Mouse (Mus musculus) left cerebral cortex, postnatal 36 days (tissue): ENCODE data around the gene Sprn. TPM values are rescaled to one million over a fixed set of nuclear protein-coding genes. Genes with fewer than 3 reads are reported as not detected.

Source experiments
- DNase-seq, 2 experiments: peaks; one replicate each; pipeline ENCODE4 v3.0.0; 2021 to 2022; ENCODE audit warnings: low spot score in 2 of 2, mixed read lengths in 1 of 2
- intact Hi-C: fragments of 180-260 bp; cut with DNase I; formaldehyde crosslinking; loops from one replicate; pipeline ENCODE4 v1.15.1; 2025
- total RNA-seq, 2 experiments: library from RNA; stranded (reverse); gene quantifications; 2 replicates each; pipeline ENCODE4 v1.2.3; 2021

Gene Sprn
- total RNA-seq, result 100 to 1,000 TPM; 141 to 186 TPM

DNA sequence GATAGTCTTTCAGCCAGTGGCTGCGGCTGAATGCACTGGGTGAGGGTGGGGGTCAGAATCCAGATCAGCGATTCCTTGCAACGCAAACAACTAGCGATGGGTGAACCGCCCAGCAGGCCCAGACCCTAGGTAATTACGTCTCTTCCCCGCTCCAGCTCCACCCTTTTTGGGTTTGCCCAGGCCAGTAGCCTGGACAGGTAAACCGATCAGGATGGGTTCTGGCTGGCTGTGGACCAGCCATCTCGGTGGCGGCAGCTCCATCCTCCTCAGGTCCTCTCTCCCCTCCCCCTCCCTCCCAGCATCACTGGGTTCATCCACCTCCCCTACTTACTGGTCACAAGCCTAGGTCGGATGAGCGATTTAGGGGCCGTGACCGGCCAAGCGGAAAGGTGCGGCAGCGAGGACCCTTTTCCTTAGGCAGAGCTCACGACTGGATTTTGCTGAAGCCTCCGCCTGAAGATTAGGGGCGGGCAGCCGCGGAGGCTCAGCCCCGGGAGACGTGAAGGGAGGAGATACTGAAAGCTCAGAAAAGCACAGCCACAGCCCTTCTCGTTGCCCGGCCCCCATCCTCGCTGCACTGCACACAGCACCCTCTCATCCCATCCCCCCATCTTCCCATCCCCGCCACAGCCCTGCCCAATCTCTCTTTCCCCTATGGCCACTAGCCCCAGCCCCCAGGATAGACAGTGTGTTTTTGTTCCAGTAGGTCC lies at the start of gene Sprn:
TSS of gene Sprn (minus strand) at position 660 of the 710 bp plus-strand sequence.
- peak; percentile 80 to 84 for DNase-seq
- intact Hi-C loops, result loop anchor here (10.0 kb wide), 1 partner anchor 580 kb away; no protein-coding TSS in a partner anchor

GRCm38 (mm10) chr7:140201090-140201489 lies 46.4 kb upstream of the Sprn start:
- DNase-seq, result no peak
- intact Hi-C loops, result no loop called here

DNA sequence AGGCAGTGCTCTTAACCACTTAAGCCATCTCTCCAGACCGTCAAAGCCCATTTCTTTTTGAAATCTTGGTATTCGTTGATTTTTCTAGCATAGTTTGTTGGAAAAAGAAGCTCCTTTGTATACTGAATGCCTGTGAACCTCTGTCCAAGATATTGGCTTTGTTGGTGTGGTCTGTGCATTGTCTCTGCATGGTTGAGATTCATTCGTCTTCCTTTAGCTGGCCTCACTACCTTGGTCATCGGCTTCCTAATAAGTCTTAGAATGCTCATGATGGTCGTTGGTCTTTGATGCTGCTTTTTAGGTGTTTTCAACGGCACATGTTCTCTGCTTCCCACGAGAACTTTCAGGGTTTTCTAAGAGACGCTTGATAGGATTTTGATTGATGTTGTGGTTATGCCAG lies 41.3 kb upstream of the Sprn start:
- no peak for DNase-seq
- intact Hi-C loops, result loop anchor here (10.0 kb wide), 1 partner anchor 279 kb away; no protein-coding TSS in a partner anchor

DNA sequence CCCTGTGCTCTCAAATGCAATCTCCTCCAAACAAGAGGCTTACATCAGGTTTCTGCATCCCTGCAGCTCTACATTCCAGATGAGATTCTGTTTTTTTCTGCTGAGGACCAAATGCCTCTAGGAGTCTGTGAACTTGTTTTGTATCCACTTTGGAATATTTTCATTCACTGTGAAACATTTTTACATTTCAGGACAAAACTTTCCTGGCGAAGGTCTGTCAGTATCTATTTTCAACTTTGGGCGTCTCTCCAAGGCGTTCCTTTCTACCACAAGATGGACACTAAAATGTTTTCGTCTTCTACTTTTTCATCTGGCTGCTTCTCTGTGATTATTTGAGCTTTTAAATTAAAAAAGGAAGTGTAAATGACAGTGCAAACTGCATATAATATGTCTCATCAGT lies 39.4 kb upstream of the Sprn start:
- no peak for DNase-seq
- intact Hi-C loops, result loop anchor here (10.0 kb wide), 1 partner anchor 281 kb away; no protein-coding TSS in a partner anchor

GRCm38 (mm10) chr7:140192851-140193250 lies 38.2 kb upstream of the Sprn start:
- intact Hi-C loops, result loop anchor here (10.0 kb wide), 1 partner anchor 282 kb away; no protein-coding TSS in a partner anchor
- DNase-seq, result no peak

- intact Hi-C loops, result loop anchor here (10.0 kb wide), 1 partner anchor 282 kb away; no protein-coding TSS in a partner anchor
- DNase-seq, result no peak
These were observed 37.8 kb upstream of the Sprn start for GRCm38 (mm10) chr7:140192445-140192844.

- intact Hi-C loops, result loop anchor here (10.0 kb wide), 1 partner anchor 284 kb away; no protein-coding TSS in a partner anchor
- DNase-seq, result no peak
These were observed 35.8 kb upstream of the Sprn start for GRCm38 (mm10) chr7:140190435-140190834.

DNA sequence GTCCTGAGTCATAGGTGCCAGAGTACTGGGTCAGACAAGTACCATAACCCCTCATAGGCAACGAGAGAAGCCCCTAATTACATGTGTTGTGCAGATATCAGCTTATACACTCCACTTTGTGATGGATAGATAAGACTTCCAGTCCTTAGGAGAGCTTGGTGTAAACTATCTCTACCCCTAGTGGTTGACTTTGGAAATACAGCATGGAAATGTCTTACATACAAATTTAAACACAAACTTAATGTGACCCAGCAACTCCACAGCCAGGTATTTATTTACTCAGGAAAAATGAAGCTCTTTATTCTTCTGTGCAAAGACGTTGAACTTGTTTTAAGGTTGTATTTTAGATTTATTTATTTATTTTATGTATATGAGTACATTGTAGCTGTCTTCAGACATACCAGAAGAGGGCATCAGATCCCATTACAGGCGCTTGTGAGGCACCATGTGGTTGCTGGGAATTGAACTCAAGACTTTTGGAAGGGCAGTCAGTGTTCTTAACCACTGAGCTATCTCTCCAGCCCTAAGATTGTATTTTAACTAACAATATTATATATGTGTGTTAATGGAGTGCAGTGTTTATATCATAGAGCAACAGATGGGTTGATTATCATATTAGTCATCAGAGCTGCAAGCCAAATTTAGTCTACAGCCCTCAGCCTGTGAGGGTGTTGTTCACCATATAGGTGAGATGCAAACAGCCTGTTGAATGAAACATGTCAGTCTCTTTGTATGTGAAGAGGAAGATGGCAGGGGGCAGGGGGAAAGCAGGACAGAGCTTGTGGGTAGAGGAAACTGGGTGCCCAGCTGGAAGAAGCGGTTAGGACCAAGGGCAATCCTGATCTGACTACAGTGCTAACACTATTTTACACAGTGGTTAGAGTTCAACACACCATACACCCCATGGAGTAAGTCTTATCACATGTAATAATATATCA lies 34.0 kb upstream of the Sprn start:
- peak; percentile 9 to 18 for DNase-seq
- intact Hi-C loops, result no loop called here

DNA sequence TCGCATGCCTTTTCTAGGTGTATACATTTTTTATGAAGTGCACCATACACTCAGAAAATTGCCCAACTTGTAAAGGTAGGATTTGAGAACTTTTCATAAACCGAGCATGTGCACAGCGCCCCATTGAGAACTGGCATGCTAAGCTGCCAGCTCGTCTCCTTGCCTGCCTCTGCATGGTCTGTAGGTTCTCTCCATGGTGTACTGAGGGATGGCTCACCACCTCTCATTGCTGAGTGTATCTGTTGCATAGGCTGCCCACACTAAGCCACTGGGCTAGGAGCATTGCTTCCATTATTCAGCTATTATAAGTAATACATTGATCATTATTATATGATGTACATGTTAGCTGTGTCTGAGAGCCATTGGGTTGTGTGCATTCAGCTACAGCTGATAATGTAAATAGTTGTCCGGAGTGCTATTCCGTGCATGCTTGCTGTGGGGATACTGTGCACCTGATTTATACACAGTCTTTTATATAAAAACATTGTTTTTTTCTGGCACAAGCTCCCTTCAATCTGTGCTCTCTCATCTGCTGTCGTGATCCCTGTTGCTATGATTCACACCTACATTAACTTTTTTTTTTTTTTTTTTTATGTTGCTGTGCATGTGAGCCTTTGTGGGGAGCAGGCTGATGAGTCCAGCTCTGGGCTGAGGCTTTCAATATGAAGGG lies 33.2 kb upstream of the Sprn start:
- peak; percentile 19 to 24 for DNase-seq
- intact Hi-C loops, result no loop called here

DNA sequence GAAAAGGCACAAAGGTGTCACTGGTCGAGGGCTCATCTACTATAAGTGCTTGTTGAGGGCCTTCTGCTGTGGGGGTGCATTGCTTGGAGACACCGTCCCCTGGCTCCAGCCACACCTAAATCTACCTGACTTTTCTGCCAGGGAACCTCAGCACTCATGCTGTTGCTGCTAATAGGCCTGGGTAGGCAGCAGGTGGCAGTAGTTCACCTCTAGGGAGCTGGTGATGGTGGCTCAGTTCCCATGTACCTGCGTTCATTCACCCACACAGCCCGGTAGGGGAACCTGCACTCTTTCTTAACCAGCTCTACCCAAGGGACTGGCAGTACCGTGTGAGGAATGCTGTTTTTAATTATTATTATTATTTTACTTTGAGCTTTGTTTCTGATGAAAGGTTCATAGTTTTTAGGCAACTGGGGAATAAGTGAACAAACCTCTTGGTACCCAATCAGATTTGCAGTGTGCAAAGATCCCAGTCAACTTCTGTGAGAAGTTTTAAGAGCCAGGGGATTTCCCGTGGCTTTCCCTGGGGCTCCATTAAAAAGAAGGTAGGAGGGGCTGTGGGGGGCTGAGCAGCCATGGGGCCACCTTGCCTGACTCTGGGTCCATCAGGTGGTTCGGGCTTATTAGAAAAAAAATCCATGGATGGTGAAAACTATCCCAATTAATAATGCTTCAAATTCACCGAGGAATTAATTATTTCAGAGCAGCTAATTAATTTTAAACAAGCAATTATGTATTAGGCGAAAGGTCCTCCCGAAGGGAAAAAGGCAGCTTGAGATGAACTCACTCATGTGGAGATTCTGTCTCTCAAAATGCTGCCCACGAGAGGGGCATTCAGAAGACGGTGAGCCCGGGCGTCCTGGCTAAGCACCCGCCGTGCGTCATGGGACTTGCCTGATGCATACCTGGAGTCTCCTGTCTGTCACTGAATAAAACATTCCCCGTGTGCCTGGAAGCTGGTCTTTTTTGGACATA lies 32.3 kb upstream of the Sprn start:
- peak; percentile 30 to 31 for DNase-seq
- intact Hi-C loops, result no loop called here

DNA sequence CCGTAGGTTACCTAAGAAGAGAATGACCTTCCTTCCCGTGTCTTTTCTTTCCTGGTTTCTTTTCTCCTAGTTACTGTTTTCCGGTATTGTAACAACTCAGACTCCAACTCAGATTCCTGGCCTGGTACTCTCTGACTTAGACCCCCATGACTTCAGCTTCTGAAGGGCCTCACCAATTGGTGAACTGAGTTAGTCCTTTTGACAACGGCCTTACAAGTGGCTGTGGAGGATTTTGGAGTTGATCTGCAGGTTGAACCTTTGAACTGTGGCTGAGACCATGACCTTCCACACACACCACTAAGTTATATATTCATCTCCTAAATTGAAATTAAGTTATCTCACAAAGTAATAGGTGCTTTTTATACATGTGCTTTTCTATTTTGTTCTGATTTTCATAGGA lies 29.5 kb upstream of the Sprn start:
- DNase-seq, result no peak
- intact Hi-C loops, result no loop called here

GRCm38 (mm10) chr7:140180692-140181091 lies 26.0 kb upstream of the Sprn start:
- DNase-seq, result no peak
- intact Hi-C loops, result no loop called here

GRCm38 (mm10) chr7:140179176-140179575 lies 24.5 kb upstream of the Sprn start:
- intact Hi-C loops, result no loop called here
- no peak for DNase-seq

DNA sequence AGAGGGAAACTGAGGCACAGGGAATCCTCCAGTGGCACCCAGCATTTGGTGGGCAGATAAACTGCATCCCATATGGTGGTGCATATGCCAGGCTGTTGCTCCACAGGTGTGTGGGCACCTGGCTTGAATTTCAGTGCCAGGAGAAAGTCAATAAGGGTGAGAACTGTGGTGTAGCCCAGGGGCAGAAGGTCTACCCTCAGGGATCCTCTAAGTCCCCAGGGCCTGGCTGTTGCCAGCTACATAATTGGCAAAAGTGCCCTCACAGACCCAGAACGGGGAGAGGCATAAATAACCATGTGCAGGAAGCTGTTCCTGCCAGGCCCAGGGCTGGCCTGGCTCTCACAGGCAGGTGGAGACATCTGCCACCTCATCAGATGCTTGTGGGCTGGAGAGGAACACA lies 18.3 kb upstream of the Sprn start, which contains the start of gene Olfr523:
TSS of gene Olfr523 (plus strand) at position 282 of the 400 bp plus-strand sequence.
- no peak for DNase-seq
- intact Hi-C loops, result no loop called here

GRCm38 (mm10) chr7:140170863-140171262 lies 16.2 kb upstream of the Sprn start:
- intact Hi-C loops, result no loop called here
- DNase-seq, result no peak

- DNase-seq, result no peak
- intact Hi-C loops, result no loop called here
These were observed 14.7 kb upstream of the Sprn start for GRCm38 (mm10) chr7:140169386-140169785.

- DNase-seq, result no peak
- intact Hi-C loops, result no loop called here
These were observed 13.3 kb upstream of the Sprn start for GRCm38 (mm10) chr7:140167950-140168349.

DNA sequence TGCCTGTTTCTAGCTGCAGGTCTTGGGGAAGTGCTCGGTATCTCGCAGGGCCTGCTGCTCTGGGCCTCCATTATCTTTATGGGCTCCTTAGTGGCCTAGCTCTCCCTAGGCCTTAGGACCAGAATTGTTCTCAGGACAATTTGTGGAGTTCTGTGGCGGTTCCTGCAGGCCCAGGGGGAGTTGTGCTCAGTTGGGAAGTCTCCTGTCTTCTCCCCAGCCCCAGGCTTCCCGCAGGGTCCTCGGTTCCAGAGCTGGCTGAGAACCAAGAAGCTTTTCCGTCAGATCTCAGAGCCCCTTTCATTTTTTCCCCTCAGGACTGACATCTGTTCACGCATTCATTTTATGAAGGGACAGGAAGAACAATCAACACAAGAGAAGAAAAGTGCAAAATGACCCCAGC lies 10.0 kb upstream of the Sprn start, which contains the start of gene Olfr522:
TSS of gene Olfr522 (minus strand) at position 101 of the 400 bp plus-strand sequence.
- DNase-seq, result no peak
- intact Hi-C loops, result no loop called here

DNA sequence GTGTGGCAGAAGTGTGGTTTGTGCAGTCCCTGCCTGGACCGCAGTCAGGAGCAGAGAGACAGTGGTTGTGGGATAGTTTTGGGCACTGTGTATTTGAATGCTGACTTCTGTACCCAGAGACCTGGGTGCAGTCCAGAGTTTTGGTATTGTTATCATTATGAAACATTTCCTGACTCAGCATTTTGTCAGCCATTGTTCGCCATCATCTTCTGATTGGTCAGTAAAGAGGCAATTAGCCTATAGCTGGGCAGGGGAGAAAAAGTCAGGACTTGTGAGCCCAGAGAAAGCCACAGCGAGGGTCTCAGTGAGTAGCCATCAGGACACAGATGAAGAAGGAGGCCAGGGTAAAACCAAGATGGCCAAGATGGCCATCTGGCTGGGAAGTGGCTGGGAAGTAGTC lies 5.7 kb upstream of the Sprn start:
- intact Hi-C loops, result no loop called here
- no peak for DNase-seq
